Mouse (Mus musculus): Measurements from ENCODE around the gene Sctr. TPM values are rescaled to one million over a fixed set of nuclear protein-coding genes. Genes with fewer than 3 reads are reported as not detected.

Sctr gene
- polyA plus RNA-seq, 1 experiment = not detected

DNA sequence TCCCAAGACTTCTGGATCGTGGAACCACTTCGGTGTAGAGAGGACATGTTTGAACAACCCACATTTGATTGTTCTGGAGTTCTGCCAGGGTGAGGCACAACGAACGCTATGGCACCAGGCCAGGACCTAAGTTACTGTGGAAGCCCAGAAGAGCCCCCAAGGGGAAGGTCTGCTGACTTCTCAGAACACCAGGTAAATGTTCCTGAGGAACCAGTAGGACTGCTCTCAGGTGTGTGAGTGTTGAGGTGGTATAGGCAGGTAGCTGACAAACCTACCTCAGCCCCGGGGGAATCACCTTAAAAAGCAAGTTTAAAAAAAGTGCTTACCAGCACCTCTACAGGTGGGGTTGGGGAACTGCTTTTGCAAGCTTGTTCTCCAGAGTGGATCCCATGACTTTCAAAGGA lies 98.9 kb downstream of the Sctr start:
- no peaks in the 10 kb centered on the region for H3K36me3 ChIP-seq (ENCODE audit: control insufficient read depth, insufficient read depth, low read length, poor library complexity, severe bottlenecking)
- no peak for TF ChIP-seq CTCF (IDR thresholded peaks at IDR 0.05; ENCODE audit: low read depth, low read length)
- TF ChIP-seq POLR2A (IDR thresholded peaks at IDR 0.05; ENCODE audit: insufficient read depth, low read length) = no peak
- no peak for TF ChIP-seq EP300 (IDR thresholded peaks at IDR 0.05; ENCODE audit: insufficient read depth, low read depth, low read length)
- no peak overlapping the region for H3K9ac ChIP-seq (ENCODE audit: low read depth, poor library complexity, severe bottlenecking)
- no peak overlapping the region for H3K27ac ChIP-seq (ENCODE audit: insufficient read depth, low read length)
- no peak overlapping the region for H3K4me3 ChIP-seq (ENCODE audit: low read depth, low read length)
- H3K27me3 ChIP-seq (ENCODE audit: control insufficient read depth, insufficient read depth, low read length, poor library complexity, severe bottlenecking) = no peaks in the 10 kb centered on the region
- H3K9me3 ChIP-seq (replicated peaks; ENCODE audit: control insufficient read depth, insufficient read depth, low read length, poor library complexity, severe bottlenecking) = no peaks in the 10 kb centered on the region
- no peaks in the 10 kb centered on the region for H3K4me1 ChIP-seq (ENCODE audit: control insufficient read depth, insufficient read depth, low read length)

DNA sequence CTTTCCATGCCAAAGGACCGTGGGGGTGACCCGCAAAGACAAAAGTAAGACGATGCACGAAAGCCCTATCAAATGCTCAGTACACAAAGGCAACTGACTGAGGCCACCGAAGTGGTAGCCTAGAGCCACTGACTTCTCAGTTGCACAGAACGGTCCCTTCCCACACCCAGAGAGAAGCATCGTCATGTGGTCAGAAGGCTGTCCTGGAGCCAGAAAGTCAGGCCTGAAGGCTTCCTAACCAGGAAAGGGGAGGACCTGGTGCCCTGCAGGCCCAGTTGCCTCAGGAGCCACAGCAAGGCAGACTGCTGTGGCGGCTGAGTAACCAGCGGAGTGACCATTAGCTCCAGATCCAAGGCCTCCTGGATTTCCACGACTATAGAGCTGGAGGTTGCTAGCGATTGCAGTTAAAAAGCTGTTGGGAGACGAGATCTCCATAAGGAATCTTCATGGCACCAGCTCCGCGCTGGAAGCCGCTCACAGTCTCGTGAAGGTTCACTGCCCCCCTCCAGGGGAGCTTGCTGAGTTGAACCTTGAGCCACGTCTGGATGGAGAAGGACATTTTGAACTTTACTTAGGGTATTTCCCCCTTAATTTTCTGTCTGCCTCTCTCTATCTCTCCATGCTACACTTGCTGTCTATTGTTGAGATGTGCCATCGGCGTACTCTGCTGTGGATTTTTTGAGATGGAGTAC lies 103.2 kb downstream of the Sctr start:
- no peak overlapping the region for H3K9ac ChIP-seq (ENCODE audit: low read depth, poor library complexity, severe bottlenecking)
- no peak overlapping the region for H3K4me3 ChIP-seq (ENCODE audit: low read depth, low read length)
- no peaks in the 10 kb centered on the region for H3K4me1 ChIP-seq (ENCODE audit: control insufficient read depth, insufficient read depth, low read length)
- H3K9me3 ChIP-seq (replicated peaks; ENCODE audit: control insufficient read depth, insufficient read depth, low read length, poor library complexity, severe bottlenecking) = peaks cover 8% of the 10 kb centered on the region
- H3K27ac ChIP-seq (ENCODE audit: insufficient read depth, low read length) = no peak overlapping the region
- TF ChIP-seq CTCF (IDR thresholded peaks at IDR 0.05; ENCODE audit: low read depth, low read length) = no peak
- no peaks in the 10 kb centered on the region for H3K27me3 ChIP-seq (ENCODE audit: control insufficient read depth, insufficient read depth, low read length, poor library complexity, severe bottlenecking)
- peaks cover 12% of the 10 kb centered on the region for H3K36me3 ChIP-seq (ENCODE audit: control insufficient read depth, insufficient read depth, low read length, poor library complexity, severe bottlenecking)

DNA sequence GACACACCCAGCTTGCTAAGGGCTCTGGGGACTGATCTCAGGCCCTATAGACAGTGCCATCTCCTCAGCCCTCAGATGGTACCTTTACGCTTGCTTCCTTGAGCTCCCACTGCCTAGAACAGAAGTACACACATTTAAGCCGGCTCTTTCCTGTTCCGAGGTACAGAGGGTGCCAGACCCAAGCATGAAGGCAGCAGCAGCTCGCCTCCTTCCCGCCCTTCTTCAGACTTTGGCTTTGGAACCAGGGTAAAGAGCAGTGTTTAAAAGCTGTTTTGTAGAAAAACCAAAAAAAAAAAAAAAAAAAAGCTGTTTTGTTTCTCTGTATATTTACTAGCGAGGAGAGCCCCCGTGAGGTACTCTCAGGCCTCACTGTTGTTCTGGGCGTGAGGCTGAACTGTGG lies 105.1 kb downstream of the Sctr start:
- no peaks in the 10 kb centered on the region for H3K4me1 ChIP-seq (ENCODE audit: control insufficient read depth, insufficient read depth, low read length)
- no peak overlapping the region for H3K27ac ChIP-seq (ENCODE audit: insufficient read depth, low read length)
- no peaks in the 10 kb centered on the region for H3K27me3 ChIP-seq (ENCODE audit: control insufficient read depth, insufficient read depth, low read length, poor library complexity, severe bottlenecking)
- TF ChIP-seq CTCF (IDR thresholded peaks at IDR 0.05; ENCODE audit: low read depth, low read length) (no peak), EP300 (IDR thresholded peaks at IDR 0.05; ENCODE audit: insufficient read depth, low read depth, low read length) (no peak), POLR2A (IDR thresholded peaks at IDR 0.05; ENCODE audit: insufficient read depth, low read length) (no peak)
- peaks cover 9% of the 10 kb centered on the region for H3K9me3 ChIP-seq (replicated peaks; ENCODE audit: control insufficient read depth, insufficient read depth, low read length, poor library complexity, severe bottlenecking)
- no peak overlapping the region for H3K4me3 ChIP-seq (ENCODE audit: low read depth, low read length)
- peaks cover 30% of the 10 kb centered on the region for H3K36me3 ChIP-seq (ENCODE audit: control insufficient read depth, insufficient read depth, low read length, poor library complexity, severe bottlenecking)
- no peak overlapping the region for H3K9ac ChIP-seq (ENCODE audit: low read depth, poor library complexity, severe bottlenecking)

DNA sequence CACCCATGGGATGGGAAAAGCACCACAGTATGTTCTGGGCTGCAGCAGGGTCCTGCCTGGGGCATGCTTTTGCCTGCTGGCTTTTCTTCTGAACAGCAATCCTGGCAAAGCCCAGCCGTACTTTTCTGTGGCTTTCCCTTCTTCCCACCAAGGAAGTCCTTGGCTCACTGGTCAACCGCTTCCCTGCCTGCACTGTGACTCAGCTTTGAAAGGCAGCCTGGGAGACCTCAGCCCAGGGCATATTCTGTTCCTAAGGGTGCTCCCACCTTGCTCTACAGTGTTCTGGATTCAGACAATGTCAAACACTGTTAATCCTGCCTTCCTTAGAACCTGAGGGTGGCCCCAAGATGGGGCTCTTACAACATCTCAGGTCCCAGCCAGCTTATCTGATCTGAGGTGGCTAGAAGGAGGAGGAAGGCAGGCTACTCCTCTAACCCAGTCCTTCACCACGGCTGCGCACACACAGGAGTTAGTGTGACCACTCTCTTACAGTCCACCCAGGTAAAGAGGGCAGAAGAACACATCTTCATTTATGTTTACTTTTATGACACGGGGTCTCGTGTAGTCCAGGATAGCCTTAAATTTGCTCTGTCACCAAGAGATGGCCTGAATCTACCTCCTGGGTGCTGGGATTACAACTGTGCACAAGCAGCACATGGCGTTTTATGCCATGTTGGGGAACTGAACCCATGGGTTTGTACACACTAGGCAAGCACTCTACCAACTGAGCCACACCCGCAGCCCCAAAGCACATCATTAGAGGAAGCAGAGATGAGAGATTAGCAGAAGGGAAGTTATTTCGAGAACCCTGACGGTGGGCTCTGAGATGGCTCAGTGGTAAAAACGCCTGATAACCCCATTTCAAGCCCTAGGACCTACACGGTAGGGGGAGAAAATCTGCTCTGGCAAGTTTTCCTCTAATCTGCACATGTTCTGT lies 105.8 kb downstream of the Sctr start:
- no peak overlapping the region for H3K9ac ChIP-seq (ENCODE audit: low read depth, poor library complexity, severe bottlenecking)
- peaks cover 9% of the 10 kb centered on the region for H3K9me3 ChIP-seq (replicated peaks; ENCODE audit: control insufficient read depth, insufficient read depth, low read length, poor library complexity, severe bottlenecking)
- H3K4me3 ChIP-seq (ENCODE audit: low read depth, low read length) = no peak overlapping the region
- H3K4me1 ChIP-seq (ENCODE audit: control insufficient read depth, insufficient read depth, low read length) = no peaks in the 10 kb centered on the region
- H3K27ac ChIP-seq (ENCODE audit: insufficient read depth, low read length) = peak overlapping the region; percentile 3
- TF ChIP-seq CTCF (IDR thresholded peaks at IDR 0.05; ENCODE audit: low read depth, low read length) = no peak
- H3K27me3 ChIP-seq (ENCODE audit: control insufficient read depth, insufficient read depth, low read length, poor library complexity, severe bottlenecking) = no peaks in the 10 kb centered on the region
- peaks cover 30% of the 10 kb centered on the region for H3K36me3 ChIP-seq (ENCODE audit: control insufficient read depth, insufficient read depth, low read length, poor library complexity, severe bottlenecking)

Other genes with a start within 250 kb of the Sctr start
- gene Ptpn4, start 169.3 kb upstream of the Sctr start, polyA plus RNA-seq (2011; ENCODE audit: insufficient read depth, insufficient read length, low read depth, missing spikeins) = 20.9 and 29.2 TPM in 2 replicates
- 6.8 and 8.7 TPM in 2 replicates for gene Tmem177, start 93.7 kb upstream of the Sctr start, polyA plus RNA-seq (2011; ENCODE audit: insufficient read depth, insufficient read length, low read depth, missing spikeins)
- not detected in 2 replicates for gene Cfap221, start 9.7 kb upstream of the Sctr start, polyA plus RNA-seq (2011; ENCODE audit: insufficient read depth, insufficient read length, low read depth, missing spikeins)
- gene Tmem37, start 67.2 kb downstream of the Sctr start, polyA plus RNA-seq (2011; ENCODE audit: insufficient read depth, insufficient read length, low read depth, missing spikeins) = 15.5 and 17.8 TPM in 2 replicates
- 319 and 354 TPM in 2 replicates for gene Dbi, start 114.2 kb downstream of the Sctr start, polyA plus RNA-seq (2011; ENCODE audit: insufficient read depth, insufficient read length, low read depth, missing spikeins)
- gene 3110009E18Rik, start 114.3 kb downstream of the Sctr start, polyA plus RNA-seq (2011; ENCODE audit: insufficient read depth, insufficient read length, low read depth, missing spikeins) = 14.1 and 16.0 TPM in 2 replicates

All from ES-Bruce4 (cell line).